Mouse (Mus musculus): ENCODE results near the gene Mmp23. TPM values are rescaled to one million over a fixed set of nuclear protein-coding genes. Genes with fewer than 3 reads are reported as not detected.
"Not testable (repeated sequence)": the region's sequence is repeated elsewhere in the genome, so short reads cannot be mapped to it uniquely, and the experiment has no call there.

Mmp23 gene
- total RNA-seq, 2 experiments from 2014 or later = 8.5 to 8.6 TPM

GRCm38 (mm10) chr4:155656214-155656751 lies 3.1 kb upstream of the Mmp23 start:
- no peak for DNase-seq (ENCODE audit: low spot score)
- intact Hi-C loops (cut with DNase I) = no loop called here

GRCm38 (mm10) chr4:155654456-155655298 lies 1.5 kb upstream of the Mmp23 start:
- intact Hi-C loops (cut with DNase I) = no loop called here
- DNase-seq (ENCODE audit: low spot score) = no peak

GRCm38 (mm10) chr4:155654183-155654455 lies 935 bp upstream of the Mmp23 start:
- intact Hi-C loops (cut with DNase I) = no loop called here
- DNase-seq (ENCODE audit: low spot score) = no peak

GRCm38 (mm10) chr4:155653451-155654182 lies 433 bp upstream of the Mmp23 start:
- DNase-seq (ENCODE audit: low spot score) = no peak
- intact Hi-C loops (cut with DNase I) = no loop called here

- no peak for DNase-seq (ENCODE audit: low spot score)
- intact Hi-C loops (cut with DNase I) = no loop called here
Measured at GRCm38 (mm10) chr4:155652283-155653085, 700 bp downstream of the Mmp23 start.

DNA sequence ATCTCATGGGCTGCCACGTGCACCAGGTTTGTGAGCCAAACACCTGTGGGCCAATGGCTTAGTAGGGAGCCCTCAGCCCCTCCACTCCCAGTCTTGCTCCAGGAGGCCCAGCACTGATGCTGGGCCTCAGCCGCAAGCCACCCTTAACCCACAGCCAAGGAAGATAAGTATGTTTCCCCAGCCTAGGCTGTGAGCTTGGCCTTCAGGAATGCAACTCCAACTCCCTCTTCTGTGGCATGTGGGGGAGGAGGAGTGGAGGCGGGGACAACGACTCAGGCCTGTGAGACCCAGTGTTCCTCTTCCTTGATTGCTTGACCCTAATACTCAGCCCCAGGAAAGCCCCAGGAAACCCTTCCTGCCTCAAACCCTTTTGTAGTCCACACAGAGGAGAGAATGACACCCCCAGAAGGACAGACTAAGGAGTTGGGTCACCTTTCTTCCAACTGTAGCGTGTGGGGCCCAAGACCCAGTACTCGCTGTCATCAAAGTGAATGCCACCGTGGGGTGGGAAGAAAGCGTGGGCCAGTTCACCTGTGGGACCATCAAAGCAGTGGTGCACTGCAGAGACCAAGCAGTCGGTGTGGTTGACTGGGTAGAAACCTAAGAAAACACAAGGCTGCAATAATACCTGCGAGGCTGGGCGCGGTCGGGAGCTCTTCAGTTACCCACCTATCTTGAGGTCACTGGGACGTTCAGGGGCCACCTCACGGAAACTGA lies 1.5 kb downstream of the Mmp23 start:
- DNase-seq (ENCODE audit: low spot score) = peak; percentile 57
- intact Hi-C loops (cut with DNase I) = no loop called here

DNA sequence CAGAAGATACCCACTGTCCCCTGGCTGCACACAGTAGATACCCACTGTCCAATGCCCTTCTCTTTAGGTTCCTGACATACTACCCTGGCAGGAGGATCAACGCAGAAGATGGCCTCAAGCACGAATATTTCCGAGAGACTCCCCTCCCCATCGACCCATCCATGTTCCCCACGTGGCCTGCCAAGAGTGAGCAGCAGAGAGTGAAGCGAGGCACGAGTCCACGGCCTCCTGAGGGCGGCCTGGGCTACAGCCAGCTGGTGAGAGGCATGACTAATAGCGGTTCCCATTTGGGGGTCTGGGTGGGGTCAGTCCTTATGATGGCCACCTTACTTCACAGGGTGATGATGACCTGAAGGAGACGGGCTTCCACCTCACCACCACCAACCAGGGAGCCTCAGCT lies 3.8 kb downstream of the Mmp23 start:
- intact Hi-C loops (cut with DNase I) = no loop called here
- no peak for DNase-seq (ENCODE audit: low spot score)

DNA sequence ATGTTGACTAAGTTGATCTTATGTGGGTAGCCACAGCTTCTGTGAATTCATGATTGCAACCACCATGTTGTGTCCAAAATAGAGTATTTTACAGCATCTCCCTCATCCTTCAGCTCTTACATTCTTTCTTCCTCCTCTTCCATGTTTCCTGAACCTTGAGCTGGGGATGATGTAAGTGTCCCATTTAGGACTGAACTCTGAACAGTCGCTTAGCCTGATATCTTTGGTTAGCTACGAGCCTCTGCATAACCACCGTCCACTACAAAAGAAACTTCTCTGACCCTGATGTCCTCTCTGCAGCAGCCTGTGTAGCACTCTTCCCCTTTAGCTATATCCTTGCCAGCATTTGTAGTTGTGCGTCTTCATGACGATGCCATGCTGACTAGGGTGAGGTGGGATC lies 7.5 kb downstream of the Mmp23 start:
- intact Hi-C loops (cut with DNase I) = no loop called here
- no peak for DNase-seq (ENCODE audit: low spot score)

DNA sequence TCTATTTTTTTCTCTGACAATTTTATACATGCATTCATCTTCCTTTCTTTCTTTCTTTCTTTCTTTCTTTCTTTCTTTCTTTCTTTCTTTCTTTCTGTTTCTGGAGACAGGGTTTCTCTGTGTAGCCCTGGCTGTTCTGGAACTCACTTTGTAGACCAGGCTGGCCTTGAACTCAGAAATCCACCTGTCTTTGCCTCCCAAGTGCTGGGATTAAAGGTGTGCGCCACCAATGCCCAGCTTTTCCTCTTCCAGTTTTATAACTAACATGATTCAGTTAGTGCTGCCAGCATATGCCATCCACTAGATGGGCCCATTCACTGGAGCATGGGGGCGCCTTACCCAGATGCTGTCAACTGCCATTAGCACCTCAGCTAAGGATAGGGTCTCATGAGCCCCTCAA lies 7.9 kb downstream of the Mmp23 start, which contains the start of gene Gm10563:
Gm10563 (minus strand) TSS at position 101 of the 400 bp plus-strand sequence.
- DNase-seq (ENCODE audit: low spot score); intact Hi-C loops (cut with DNase I): not testable (repeated sequence)

GRCm38 (mm10) chr4:155643531-155643930 lies 9.7 kb downstream of the Mmp23 start:
- intact Hi-C loops (cut with DNase I) = no loop called here
- DNase-seq (ENCODE audit: low spot score) = no peak

DNA sequence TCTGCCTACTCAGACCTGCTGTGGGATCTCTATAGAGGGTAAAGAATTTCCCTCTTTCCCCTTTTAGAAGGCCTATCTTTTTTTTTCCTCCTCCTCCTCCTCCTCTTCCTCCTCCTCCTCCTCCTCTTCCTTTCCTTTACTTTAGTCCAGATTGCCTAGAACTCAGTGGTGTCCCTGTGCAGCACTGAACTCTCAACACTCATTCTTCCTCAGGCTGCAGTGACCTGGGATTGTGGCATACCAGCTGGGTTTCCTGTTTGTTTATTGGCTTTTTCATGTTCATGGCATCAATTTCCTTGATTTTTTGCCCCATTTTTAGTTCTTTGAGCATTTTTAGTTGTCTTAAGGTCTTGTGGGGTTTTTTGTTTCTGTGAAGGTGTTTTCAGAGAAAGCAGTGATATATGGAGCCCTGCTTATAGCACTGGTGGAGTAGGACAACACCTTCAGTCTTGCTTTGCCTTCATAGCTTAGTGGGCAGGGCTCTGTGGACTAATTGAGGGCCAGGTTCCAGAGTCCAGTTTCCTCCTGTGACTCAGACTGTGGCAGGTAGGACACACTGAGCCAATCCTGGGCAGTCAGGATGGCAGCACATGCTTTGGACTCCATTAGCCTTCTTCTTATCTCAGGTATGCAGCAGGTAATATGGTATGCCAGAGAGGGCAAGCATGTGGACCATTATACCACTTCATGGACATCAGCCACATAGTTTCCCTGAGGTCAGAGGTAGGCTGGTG lies 17.3 kb downstream of the Mmp23 start:
- intact Hi-C loops (cut with DNase I) = no loop called here

GRCm38 (mm10) chr4:155630267-155630666 lies 22.9 kb downstream of the Mmp23 start:
- DNase-seq (ENCODE audit: low spot score) = no peak
- intact Hi-C loops (cut with DNase I) = no loop called here

More for the DNA sequence above, 17.3 kb downstream of the Mmp23 start:
- no peak for DNase-seq (ENCODE audit: low spot score)

DNA sequence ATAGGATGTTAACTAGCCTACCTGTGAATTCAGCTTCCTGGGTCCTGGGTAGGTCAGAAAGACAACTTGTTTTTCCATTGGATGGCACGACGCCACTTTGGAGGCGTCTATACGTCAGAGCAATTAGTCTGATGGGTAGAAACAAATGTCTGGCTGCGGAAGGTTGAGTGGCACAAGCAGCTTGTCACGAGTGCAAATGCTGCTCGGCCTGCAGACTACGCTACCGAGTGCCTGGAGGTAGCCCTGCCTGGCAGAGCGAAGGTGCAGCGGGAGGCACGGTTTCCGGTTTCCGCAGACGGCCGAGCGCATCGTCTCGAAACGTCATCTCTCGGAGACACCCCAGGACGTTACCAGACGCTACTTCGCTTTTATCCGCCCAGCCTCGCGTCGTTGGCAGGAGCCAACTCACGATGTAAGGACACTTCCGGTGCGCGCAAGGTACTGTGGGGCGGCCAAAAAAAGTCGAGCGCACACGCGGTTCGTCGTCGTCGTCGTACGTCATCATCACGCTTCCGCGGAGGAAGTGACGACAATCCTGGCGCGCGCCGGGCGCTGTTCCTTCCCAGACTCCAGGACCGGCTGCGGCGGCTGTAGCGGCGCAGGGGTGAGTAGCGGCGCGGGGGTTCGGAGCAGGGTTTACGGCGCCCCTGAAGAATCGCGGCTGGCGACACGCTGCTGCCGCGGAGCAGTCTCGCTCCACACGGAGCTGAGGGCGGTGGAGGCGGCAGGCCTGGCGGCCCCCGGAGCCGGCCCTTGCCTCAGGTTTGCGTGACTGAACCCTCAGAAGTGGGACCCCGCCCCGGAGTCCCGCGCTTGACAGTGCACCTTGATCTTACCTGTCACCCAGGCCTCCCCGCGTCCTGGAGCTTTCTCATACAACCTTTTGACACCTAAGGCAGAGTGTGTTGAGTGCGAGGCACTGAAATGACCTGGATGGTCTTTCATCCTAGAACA lies 28.6 kb downstream of the Mmp23 start, which contains the start of gene Cdk11b:
Cdk11b (plus strand) TSS at position 517 of the 954 bp plus-strand sequence.
- peak; percentile 93 for DNase-seq (ENCODE audit: low spot score)
- intact Hi-C loops (cut with DNase I) = loop anchor here (5.0 kb wide), 2 partner anchors 43 to 537 kb away; partner anchors contain the start of genes Mib2, Morn1 and Rer1

DNA sequence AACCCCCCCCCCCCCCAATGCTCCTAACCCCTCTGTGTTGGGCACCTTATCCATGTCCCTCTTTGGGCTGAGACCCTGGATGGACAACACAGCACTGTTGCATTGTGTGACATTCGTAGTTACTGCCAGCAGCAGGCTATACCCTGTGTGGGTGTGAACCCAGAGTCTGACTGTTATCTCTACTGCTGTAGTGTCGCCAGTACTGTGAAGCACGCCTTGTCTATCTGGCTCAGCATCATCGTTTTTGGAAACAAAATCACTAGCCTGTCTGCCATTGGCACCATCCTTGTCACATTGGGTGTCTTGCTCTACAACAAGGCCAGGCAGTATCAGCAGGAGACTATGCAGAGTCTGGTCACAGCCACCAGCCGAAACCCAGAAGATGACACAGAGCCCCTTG lies 34.9 kb downstream of the Mmp23 start:
- intact Hi-C loops (cut with DNase I) = no loop called here
- no peak for DNase-seq (ENCODE audit: low spot score)

DNA sequence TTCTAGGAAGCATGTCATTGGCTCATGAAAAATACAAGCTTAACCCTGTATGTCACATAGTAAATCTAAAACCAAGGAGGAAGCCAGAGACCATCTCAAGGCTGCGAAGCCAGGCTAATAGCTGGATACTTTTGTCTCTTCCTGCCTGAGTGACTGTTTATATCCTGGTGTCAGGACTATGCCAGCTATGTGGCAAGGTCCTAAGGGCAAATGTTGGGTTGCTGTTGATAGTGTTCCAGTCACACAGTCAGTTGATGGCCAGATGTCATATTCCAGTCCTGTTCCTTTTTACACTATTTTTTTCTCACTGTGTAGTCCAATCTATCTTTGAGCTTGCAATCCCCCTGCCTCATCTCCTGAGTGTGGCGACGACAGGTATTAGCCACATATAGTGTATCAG lies 39.9 kb downstream of the Mmp23 start:
- no peak for DNase-seq (ENCODE audit: low spot score)

GRCm38 (mm10) chr4:155611860-155612259 lies 41.3 kb downstream of the Mmp23 start:
- DNase-seq (ENCODE audit: low spot score) = no peak
- intact Hi-C loops (cut with DNase I) = no loop called here

More for the DNA sequence above, 39.9 kb downstream of the Mmp23 start:
- intact Hi-C loops (cut with DNase I) = no loop called here

GRCm38 (mm10) chr4:155606825-155607224 lies 46.4 kb downstream of the Mmp23 start:
- DNase-seq (ENCODE audit: low spot score) = no peak
- intact Hi-C loops (cut with DNase I) = no loop called here

GRCm38 (mm10) chr4:155605132-155605531 lies 48.1 kb downstream of the Mmp23 start:
- intact Hi-C loops (cut with DNase I) = no loop called here
- no peak for DNase-seq (ENCODE audit: low spot score)

Data from heart, postnatal 25 days (tissue).